Mouse (Mus musculus) lung, embryonic 16.5 days (tissue): ENCODE measurements around the gene Nubpl. TPM values are rescaled to one million over a fixed set of nuclear protein-coding genes. Genes with fewer than 3 reads are reported as not detected.

Experiments used
- polyA plus RNA-seq: library from polyadenylated mRNA; unstranded; fragments of >200 nt; fragmentation: Nextera tagmentation; extraction: Ambion mirVana; gene quantifications from 2 replicates; pipeline ENCODE4 v1.2.1, GENCODE M21; 2015

Nubpl gene
- polyA plus RNA-seq, 1 experiment from 2014 or later = 11.3 TPM

Other genes with a start within 250 kb of the Nubpl start
- 14.3 and 14.9 TPM in 2 replicates for gene Heatr5a, start 126.4 kb upstream of the Nubpl start, polyA plus RNA-seq
- gene Dtd2, start 91.2 kb upstream of the Nubpl start, polyA plus RNA-seq = 24.4 and 25.7 TPM in 2 replicates
- not detected in 2 replicates for gene Gpr33, start 69.7 kb upstream of the Nubpl start, polyA plus RNA-seq